Mouse (Mus musculus): ENCODE measurements around the gene Herc4.

The Herc4 gene

GRCm38 (mm10) chr10:63352111-63352510, 108.5 kb downstream of the Herc4 start:
- no peak for DNase-seq (ENCODE audit: low spot score in 2 of 2)

DNA sequence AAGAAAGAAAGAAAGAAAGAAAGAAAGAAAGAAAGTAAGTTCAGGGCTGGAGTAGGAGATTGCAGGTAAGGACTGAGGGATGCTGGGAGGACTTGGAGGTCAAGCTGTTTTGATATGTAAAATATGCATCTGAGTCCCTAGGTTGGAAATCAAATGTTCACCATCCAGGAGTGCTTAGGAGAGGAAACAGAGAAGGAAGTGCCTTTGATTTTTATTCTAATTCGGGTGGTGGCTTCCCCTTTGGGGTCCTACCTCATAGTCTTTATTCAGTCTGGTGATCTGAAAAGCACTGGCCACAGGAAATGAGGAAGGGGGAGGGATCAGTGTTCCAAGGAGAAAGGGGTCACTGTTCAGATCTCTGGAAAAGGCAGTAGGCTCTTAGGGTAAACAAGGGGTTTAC, 116.9 kb downstream of the Herc4 start:
- DNase-seq (ENCODE audit: low spot score in 2 of 2): no peak

DNA sequence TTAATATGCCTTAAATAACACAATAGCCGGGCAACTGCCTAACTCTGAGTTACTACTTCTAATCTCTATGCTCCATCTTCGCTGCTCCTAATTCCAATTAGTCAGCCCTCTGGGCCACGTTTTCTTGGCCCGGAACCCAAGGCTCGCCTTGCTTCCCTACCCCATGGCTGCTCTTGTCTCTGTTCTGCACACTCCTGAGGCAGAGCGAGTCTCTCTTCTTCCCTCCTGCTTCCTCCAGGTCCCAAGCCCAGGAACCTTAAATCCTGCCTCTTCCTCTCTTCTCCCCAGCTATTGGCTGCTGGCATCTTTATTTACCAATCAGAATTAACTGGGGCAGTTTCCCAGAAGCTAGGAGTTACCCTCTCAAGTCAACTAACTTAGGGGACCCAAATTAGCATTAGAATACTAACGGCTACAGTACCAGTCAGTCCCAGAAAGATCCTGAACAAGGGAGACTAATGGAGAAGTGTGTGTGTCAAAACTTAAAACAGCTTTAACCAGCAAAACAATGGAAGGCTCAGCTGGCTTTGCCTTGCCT, 122.4 kb downstream of the Herc4 start:
- no peak for DNase-seq (ENCODE audit: low spot score in 2 of 2)

DNA sequence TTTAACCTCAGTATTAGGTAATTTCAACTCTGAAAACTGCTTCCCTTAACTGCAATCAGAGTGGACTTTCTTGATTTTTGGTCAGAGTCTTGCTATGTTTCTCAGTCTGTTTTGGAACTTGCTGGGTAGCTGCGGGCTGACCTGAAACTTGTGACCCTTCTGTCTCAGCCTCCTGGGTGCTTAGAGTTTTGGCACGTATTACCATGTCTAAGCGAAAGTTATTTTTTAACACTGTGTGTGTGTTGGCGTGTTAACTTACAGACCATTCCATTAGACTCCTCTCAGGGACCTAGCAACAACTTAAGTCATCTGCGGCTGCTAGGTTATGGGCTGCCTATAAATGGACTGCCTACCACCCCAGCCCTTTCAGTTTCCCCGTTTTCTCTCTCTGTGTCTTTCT, 123.8 kb downstream of the Herc4 start:
- DNase-seq (ENCODE audit: low spot score in 2 of 2): no peak
